Mouse (Mus musculus) lung, embryonic 14.5 days (tissue): ENCODE results near the gene Amigo1. TPM values are rescaled to one million over a fixed set of nuclear protein-coding genes. Genes with fewer than 3 reads are reported as not detected.
A peak's percentile ranks its signal among the peaks of the same experiment; 100 is the strongest.

Experiments
- ATAC-seq: fragments of 200-750 bp; cut with Nextera tagmentation; 2 replicates; pipeline ENCODE4 v1.8.0; 2017; ENCODE audit warnings: mild to moderate bottlenecking, moderate TSS enrichment, moderate library complexity; ENCODE audit not compliant: insufficient read depth
- DNase-seq: peaks from one replicate; pipeline ENCODE4 v3.0.0-alpha.2; 2015
- H3K27ac ChIP-seq: fragments of 300-500 bp; sonication (generic); 2 replicates; pipeline ENCODE4 v1.5.1; 2014; ENCODE audit warnings: low read depth, mild to moderate bottlenecking, moderate library complexity
- H3K27me3 ChIP-seq: fragments of 300-500 bp; sonication (generic); 2 replicates; pipeline ENCODE4 v1.6.1; 2014; ENCODE audit warnings: low read length, control low read depth; ENCODE audit not compliant: insufficient read depth
- H3K36me3 ChIP-seq: fragments of 300-500 bp; sonication (generic); 2 replicates; pipeline ENCODE4 v1.6.1; 2014; ENCODE audit warnings: control low read depth; ENCODE audit not compliant: insufficient read depth
- H3K4me1 ChIP-seq: fragments of 300-500 bp; sonication (generic); 2 replicates; pipeline ENCODE4 v1.6.1; 2014; ENCODE audit warnings: antibody characterized with exemption, control low read depth; ENCODE audit not compliant: insufficient read depth
- H3K4me2 ChIP-seq: fragments of 300-500 bp; sonication (generic); 2 replicates; pipeline ENCODE4 v1.6.1; 2014; ENCODE audit warnings: mild to moderate bottlenecking
- H3K4me3 ChIP-seq: fragments of 300-500 bp; sonication (generic); 2 replicates; pipeline ENCODE4 v1.5.1; 2014; ENCODE audit warnings: low read depth, low read length
- H3K9ac ChIP-seq: fragments of 300-500 bp; sonication (generic); 2 replicates; pipeline ENCODE4 v1.6.1; 2014
- H3K9me3 ChIP-seq: fragments of 300-500 bp; sonication (generic); 2 replicates; pipeline ENCODE4 v1.6.1; 2016; ENCODE audit warnings: low read depth, low read length, control low read depth
- CTCF ChIP-seq: IDR thresholded peaks from 2 replicates; pipeline ENCODE4 v1.5.1; 2016; ENCODE audit warnings: antibody characterized with exemption, low read depth
- WGBS: fragments of 180-500 bp; shearing (Covaris S2); extraction: QIAGEN DNeasy Blood & Tissue Kit; methylation state at CpG from one replicate; pipeline ENCODE4 v1.1.7; 2014; 5-methylcytosine and 5-hydroxymethylcytosine counted together
- polyA plus RNA-seq: library from polyadenylated mRNA; unstranded; fragments of >200 nt; fragmentation: Nextera tagmentation; extraction: Ambion mirVana; gene quantifications from 2 replicates; pipeline ENCODE4 v1.2.1, GENCODE M21; 2014

The Amigo1 gene
- polyA plus RNA-seq, 1 experiment from 2014 or later, result 2.1 TPM

GRCm38 (mm10) chr3:108203621-108204325, 17.6 kb downstream of the Amigo1 start:
- Histone ChIP-seq H3K9me3 (no peaks in the 10 kb centered on the region), H3K4me3 (no peak overlapping the region), H3K36me3 (peaks cover 45% of the 10 kb centered on the region), H3K27me3 (no peaks in the 10 kb centered on the region), H3K9ac (no peak overlapping the region), H3K4me1 (no peaks in the 10 kb centered on the region; the same call in 1 of the 2 replicates), H3K27ac (no peak overlapping the region), H3K4me2 (no peak overlapping the region)
- ATAC-seq, result no peak
- WGBS, result 72% methylated on average over 11 of the region's 11 CpGs
- DNase-seq, result peak; percentile 83
- peak; percentile 90 for TF ChIP-seq CTCF

- no peak overlapping the region for H3K4me2 ChIP-seq
- TF ChIP-seq CTCF, result no peak
Measured at GRCm38 (mm10) chr3:108204470-108204869, 18.3 kb downstream of the Amigo1 start.

GRCm38 (mm10) chr3:108205601-108206000, 19.5 kb downstream of the Amigo1 start:
- Histone ChIP-seq H3K4me1 (peaks cover 3% of the 10 kb centered on the region; the same call in 1 of the 2 replicates), H3K4me2 (no peak overlapping the region), H3K9ac (no peak overlapping the region), H3K27me3 (no peaks in the 10 kb centered on the region), H3K9me3 (no peaks in the 10 kb centered on the region), H3K27ac (no peak overlapping the region), H3K36me3 (peaks cover 45% of the 10 kb centered on the region), H3K4me3 (no peak overlapping the region)
- DNase-seq (no peak), ATAC-seq (no peak)
- 85% methylated on average over 8 of the region's 8 CpGs for WGBS
- no peak for TF ChIP-seq CTCF

More at GRCm38 (mm10) chr3:108204470-108204869, 18.3 kb downstream of the Amigo1 start:
- 73% methylated on average over 11 of the region's 11 CpGs for WGBS
- DNase-seq, result no peak
- H3K4me3 ChIP-seq, result no peak overlapping the region
- H3K9ac ChIP-seq, result no peak overlapping the region
- H3K9me3 ChIP-seq, result no peaks in the 10 kb centered on the region
- H3K36me3 ChIP-seq, result peaks cover 45% of the 10 kb centered on the region
- H3K27me3 ChIP-seq, result no peaks in the 10 kb centered on the region
- no peak overlapping the region for H3K27ac ChIP-seq
- no peak for ATAC-seq
- peaks cover 3% of the 10 kb centered on the region; the same call in 1 of the 2 replicates for H3K4me1 ChIP-seq

GRCm38 (mm10) chr3:108206731-108207375, 20.7 kb downstream of the Amigo1 start:
- H3K27ac ChIP-seq, result no peak overlapping the region
- peaks cover 43% of the 10 kb centered on the region for H3K36me3 ChIP-seq
- no peaks in the 10 kb centered on the region for H3K27me3 ChIP-seq
- peak; percentile 90 for DNase-seq
- TF ChIP-seq CTCF, result no peak
- ATAC-seq, result no peak
- peak overlapping the region; percentile 31; the same call in 1 of the 2 replicates for H3K4me2 ChIP-seq
- H3K4me1 ChIP-seq, result peaks cover 3% of the 10 kb centered on the region; the same call in 1 of the 2 replicates
- H3K9ac ChIP-seq, result no peak overlapping the region
- H3K9me3 ChIP-seq, result no peaks in the 10 kb centered on the region
- WGBS, result 68% methylated on average over 15 of the region's 15 CpGs
- H3K4me3 ChIP-seq, result no peak overlapping the region

GRCm38 (mm10) chr3:108209001-108209400, 22.9 kb downstream of the Amigo1 start:
- ATAC-seq (no peak), DNase-seq (no peak)
- Histone ChIP-seq H3K4me1 (peaks cover 3% of the 10 kb centered on the region; the same call in 1 of the 2 replicates), H3K27ac (no peak overlapping the region), H3K27me3 (no peaks in the 10 kb centered on the region), H3K4me2 (peak overlapping the region; percentile 83), H3K36me3 (peaks cover 28% of the 10 kb centered on the region), H3K9me3 (no peaks in the 10 kb centered on the region), H3K4me3 (peak overlapping the region; percentile 62), H3K9ac (peak overlapping the region; percentile 82)
- no peak for TF ChIP-seq CTCF
- WGBS, result 59% methylated on average over 3 of the region's 3 CpGs

- H3K9ac ChIP-seq, result peak overlapping the region; percentile 82
- peaks cover 3% of the 10 kb centered on the region; the same call in 1 of the 2 replicates for H3K4me1 ChIP-seq
- 0 out of 2 replicates have a peak, but pooled peaks have one; percentile 1 for ATAC-seq
- H3K27me3 ChIP-seq, result no peaks in the 10 kb centered on the region
- H3K27ac ChIP-seq, result peak overlapping the region; percentile 91; the same call in 1 of the 2 replicates
- peaks cover 27% of the 10 kb centered on the region for H3K36me3 ChIP-seq
- WGBS, result 6% methylated on average over 8 of the region's 8 CpGs
- DNase-seq, result no peak
- no peaks in the 10 kb centered on the region for H3K9me3 ChIP-seq
- peak overlapping the region; percentile 83 for H3K4me2 ChIP-seq
- peak overlapping the region; percentile 62 for H3K4me3 ChIP-seq
- TF ChIP-seq CTCF, result no peak
Measured at GRCm38 (mm10) chr3:108209536-108209935, 23.4 kb downstream of the Amigo1 start.
